Mouse (Mus musculus) cortical plate, adult 2 months (tissue): Measurements from ENCODE around the gene Gm12166.

Source experiments
- CTCF ChIP-seq: fragments of 200-500 bp; IDR thresholded peaks from 2 replicates; pipeline ENCODE4 v1.5.1; 2011; ENCODE audit warnings: mild to moderate bottlenecking, control low read depth, low read length; ENCODE audit not compliant: insufficient read depth; ENCODE audit errors: extremely low read depth
- POLR2A ChIP-seq: fragments of 200-500 bp; IDR thresholded peaks from 2 replicates; pipeline ENCODE4 v1.6.1; 2011; ENCODE audit warnings: mild to moderate bottlenecking, low read length, control low read depth; ENCODE audit not compliant: insufficient read depth; ENCODE audit errors: extremely low read depth

DNA sequence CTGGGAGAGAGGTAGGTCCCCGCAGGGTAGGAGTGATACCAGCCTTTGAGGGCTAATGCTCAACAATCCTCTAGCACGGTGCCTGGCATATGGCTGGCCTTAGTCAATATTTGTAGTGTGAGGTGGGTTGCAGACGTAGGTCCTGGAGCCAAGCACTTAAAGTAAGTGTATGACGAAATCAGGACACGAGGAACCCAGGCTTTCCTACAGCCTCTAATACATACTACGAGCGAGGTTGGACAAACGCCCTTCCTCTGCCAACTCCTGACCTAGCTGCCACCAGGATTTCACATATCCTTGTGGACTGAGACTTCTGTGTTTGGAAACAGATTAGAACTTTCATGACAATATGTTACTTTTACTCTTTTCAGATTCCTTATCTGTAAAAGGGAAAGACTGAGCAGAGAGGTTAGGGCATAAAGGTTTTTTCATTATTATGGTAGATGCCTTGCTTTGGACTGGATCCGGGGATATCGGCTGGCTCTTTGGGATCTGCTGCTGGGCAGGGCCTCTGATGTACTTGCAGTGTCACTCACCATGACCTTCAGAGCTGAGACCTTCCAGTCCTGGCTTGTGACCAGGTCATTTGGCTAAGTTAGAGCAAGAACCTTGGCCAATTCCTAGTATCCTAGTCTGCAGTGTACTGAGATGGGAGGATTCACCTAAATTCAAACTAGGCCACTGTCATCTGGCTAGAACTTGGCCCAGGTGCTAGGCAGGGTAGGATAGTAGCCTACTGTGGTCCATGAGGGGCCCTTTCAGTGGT is 33.5 kb upstream of the Gm12166 start:
- TF ChIP-seq POLR2A (no peak), CTCF (no peak)
